ENCODE assay signal across 11 mouse cellular contexts in the genomic region with DNA sequence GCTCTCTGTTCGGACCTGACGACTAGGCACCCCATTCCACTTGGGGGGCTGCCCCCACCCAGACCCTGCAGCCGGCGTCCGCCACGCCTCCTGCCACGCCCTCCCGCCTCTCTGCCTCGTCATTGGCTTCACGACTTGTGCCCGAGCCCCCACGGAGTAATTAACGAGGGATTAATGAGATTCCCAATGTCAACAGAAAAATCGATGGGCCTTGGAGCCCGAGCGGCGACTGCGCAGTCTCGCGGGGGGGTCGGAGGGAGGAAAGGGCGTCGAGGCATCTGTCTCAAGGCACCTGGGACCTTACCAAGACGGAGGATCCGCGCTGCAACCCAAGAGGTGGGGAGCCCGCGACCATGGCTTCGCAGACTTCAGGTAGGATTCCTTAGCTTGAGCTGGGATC. TPM values are rescaled to one million over a fixed set of nuclear protein-coding genes. Genes with fewer than 3 reads are reported as not detected.
A peak's percentile ranks its signal among the peaks of the same experiment; 100 is the strongest.
DNase-seq lines count a peak whose midpoint lies in the region; ATAC-seq lines count a peak whose summit lies in the region.
"Had no signal": no experiment of that assay in that cellular context is flagged by ENCODE, and none has a peak within 500 bp of the region (broad histone marks: within the 10 kb centered on the region; RNA-seq: fewer than 3 reads in every experiment).

Otop3 (plus strand) TSS at position 201 of the 400 bp plus-strand sequence.

- ATAC-seq in forebrain, embryonic 16.5 days: no peak
- no peak for ATAC-seq in limb, embryonic 15.5 days (ENCODE audit: insufficient number of reproducible peaks, low FRiP score, low TSS enrichment, low read depth)
- ATAC-seq in neural tube, embryonic 15.5 days (ENCODE audit: low FRiP score): peak; percentile 34; the same call in 1 of the 2 replicates
- no peak for ATAC-seq in monocyte, adult 5-6 weeks (replicated peaks; ENCODE audit: insufficient number of reproducible peaks, low FRiP score, low TSS enrichment, poor library complexity, severe bottlenecking)
- ATAC-seq: Patski had no signal

- H3K36me3 ChIP-seq in heart, embryonic 10.5 days: no peaks in the 10 kb centered on the region
- no peaks in the 10 kb centered on the region for H3K36me3 ChIP-seq in forebrain, embryonic 16.5 days (ENCODE audit: control insufficient read depth, insufficient read depth)
- H3K36me3 ChIP-seq in limb, embryonic 15.5 days: no peaks in the 10 kb centered on the region
- no peaks in the 10 kb centered on the region for H3K36me3 ChIP-seq in neural tube, embryonic 15.5 days

- no peak within 1 kb of the TSS for H3K27ac ChIP-seq in heart, embryonic 10.5 days
- no peak within 1 kb of the TSS for H3K27ac ChIP-seq in forebrain, embryonic 16.5 days (ENCODE audit: low read length)
- no peak within 1 kb of the TSS for H3K27ac ChIP-seq in limb, embryonic 15.5 days
- H3K27ac ChIP-seq in neural tube, embryonic 15.5 days (replicated peaks): no peak within 1 kb of the TSS

- no peak for DNase-seq in heart, embryonic 10.5 days (ENCODE audit: low spot score)
- no peak for DNase-seq in heart, postnatal 14 days
- DNase-seq in left cerebral cortex, postnatal 10 days (ENCODE audit: extremely low spot score in 1 of 2, low spot score in 2 of 2): no peak
- no peak for DNase-seq in kidney, postnatal 25 days
- DNase-seq: gastrocnemius, postnatal 25 days; spleen, adult 18-20 months had no signal

- H3K9ac ChIP-seq in forebrain, embryonic 16.5 days (replicated peaks; ENCODE audit: low read depth, low read length): peak within 1 kb of the TSS; percentile 28; the same call in 1 of the 2 replicates
- H3K9ac ChIP-seq in limb, embryonic 15.5 days: no peak within 1 kb of the TSS
- H3K9ac ChIP-seq in neural tube, embryonic 15.5 days (replicated peaks): peak within 1 kb of the TSS; percentile 34; the same call in 1 of the 2 replicates

- H3K4me2 ChIP-seq in forebrain, embryonic 16.5 days (ENCODE audit: low read length): peak within 1 kb of the TSS; percentile 55
- H3K4me2 ChIP-seq in limb, embryonic 15.5 days: peak within 1 kb of the TSS; percentile 36
- peak within 1 kb of the TSS; percentile 65 for H3K4me2 ChIP-seq in neural tube, embryonic 15.5 days

- WGBS in heart, embryonic 10.5 days: 3% methylated on average over 29 of the region's 29 CpGs
- under 1% methylated on average over 29 of the region's 29 CpGs for WGBS in forebrain, embryonic 16.5 days
- 5% methylated on average over 29 of the region's 29 CpGs for WGBS in limb, embryonic 15.5 days
- WGBS in neural tube, embryonic 15.5 days: 2% methylated on average over 29 of the region's 29 CpGs

- H3K4me3 ChIP-seq in heart, embryonic 10.5 days: peak within 1 kb of the TSS; percentile 29; the same call in 1 of the 2 replicates
- peak within 1 kb of the TSS; percentile 30 for H3K4me3 ChIP-seq in forebrain, embryonic 16.5 days (replicated peaks; ENCODE audit: low read length)
- peak within 1 kb of the TSS; percentile 17; the same call in 1 of the 2 replicates for H3K4me3 ChIP-seq in limb, embryonic 15.5 days
- peak within 1 kb of the TSS; percentile 34 for H3K4me3 ChIP-seq in neural tube, embryonic 15.5 days (replicated peaks)

- H3K9me3 ChIP-seq in heart, embryonic 10.5 days: no peaks in the 10 kb centered on the region
- no peaks in the 10 kb centered on the region for H3K9me3 ChIP-seq in forebrain, embryonic 16.5 days (ENCODE audit: control insufficient read depth, low read length)
- no peaks in the 10 kb centered on the region for H3K9me3 ChIP-seq in limb, embryonic 15.5 days
- H3K9me3 ChIP-seq in neural tube, embryonic 15.5 days (replicated peaks): no peaks in the 10 kb centered on the region

- intact Hi-C loops in heart, postnatal 14 days (cut with DNase I): no loop called here
- intact Hi-C loops in left cerebral cortex, postnatal 10 days (cut with DNase I): no loop called here

- peaks cover 97% of the 10 kb centered on the region for H3K27me3 ChIP-seq in heart, embryonic 10.5 days (ENCODE audit: insufficient read depth, poor library complexity, severe bottlenecking)
- H3K27me3 ChIP-seq in forebrain, embryonic 16.5 days (replicated peaks; ENCODE audit: control insufficient read depth, insufficient read depth, low read length): peaks cover 21% of the 10 kb centered on the region
- peaks cover 88% of the 10 kb centered on the region for H3K27me3 ChIP-seq in limb, embryonic 15.5 days
- H3K27me3 ChIP-seq in neural tube, embryonic 15.5 days (replicated peaks): peaks cover 34% of the 10 kb centered on the region

- H3K4me1 ChIP-seq in heart, embryonic 10.5 days: peaks cover 7% of the 10 kb centered on the region; the same call in 1 of the 2 replicates
- H3K4me1 ChIP-seq in forebrain, embryonic 16.5 days (replicated peaks; ENCODE audit: control insufficient read depth, insufficient read depth, low read length): peaks cover 10% of the 10 kb centered on the region
- peaks cover 10% of the 10 kb centered on the region for H3K4me1 ChIP-seq in limb, embryonic 15.5 days
- H3K4me1 ChIP-seq in neural tube, embryonic 15.5 days: peaks cover 15% of the 10 kb centered on the region

RNA-seq across cellular contexts. Expression of gene Otop3, which starts in this region (rescaled TPM):
- 0.05 TPM in 1 of 2 replicates, not detected in the other for polyA plus RNA-seq in heart, embryonic 10.5 days (2016; fragmentation: Nextera tagmentation; extraction: Ambion mirVana)
- total RNA-seq in heart, postnatal 14 days (2021): not detected
- 0.37 TPM in 1 of 2 replicates, not detected in the other for polyA plus RNA-seq in forebrain, embryonic 16.5 days (2015; fragmentation: Nextera tagmentation; extraction: Ambion mirVana)
- polyA plus RNA-seq in limb, embryonic 15.5 days (2015; fragmentation: Nextera tagmentation; extraction: Ambion mirVana): 0.10 and 0.11 TPM in 2 replicates
- polyA plus RNA-seq in neural tube, embryonic 15.5 days (2015; fragmentation: Nextera tagmentation; extraction: Ambion mirVana): 2.5 and 2.6 TPM in 2 replicates
- total RNA-seq in monocyte, adult 5-6 weeks (2017): 0.39 TPM in 1 of 3 replicates, not detected in the others
- total RNA-seq in left cerebral cortex, postnatal 10 days (2021): under 1 TPM; 0.24 to 0.28 TPM
- total RNA-seq: gastrocnemius, postnatal 25 days had no signal
- polyA plus RNA-seq: Patski had no signal
